Mouse (Mus musculus) erythroid progenitor cell, adult 5-6 weeks (primary cell): ENCODE measurements around the gene Pde8b. TPM values are rescaled to one million over a fixed set of nuclear protein-coding genes. Genes with fewer than 3 reads are reported as not detected.

Source experiments
- ATAC-seq: replicated peaks from 2 replicates; pipeline ENCODE4 v1.8.0; 2016; ENCODE audit warnings: moderate number of reproducible peaks, mild to moderate bottlenecking, moderate TSS enrichment, inconsistent platforms; ENCODE audit not compliant: poor library complexity, low FRiP score, severe bottlenecking
- total RNA-seq, 2 experiments: library from RNA; stranded (forward) in 1 of 2; stranded (reverse) in 1 of 2; fragments of 150-400 nt in 1 of 2; fragments of 186-747, 209-891 nt in 1 of 2; gene quantifications; 2 replicates each; pipeline versions ENCODE4 v1.2.3 to v1.2.4; 2015 to 2017; ENCODE audit warnings: low replicate concordance in 2 of 2

Pde8b gene
- total RNA-seq, 2 experiments from 2014 or later: not detected

- no peak for ATAC-seq
Measured at GRCm38 (mm10) chr13:95172346-95172745, 77.8 kb downstream of the Pde8b start.

- no peak for ATAC-seq
Measured at GRCm38 (mm10) chr13:95160211-95160610, 89.9 kb downstream of the Pde8b start.

GRCm38 (mm10) chr13:95158986-95159385, 91.2 kb downstream of the Pde8b start:
- ATAC-seq: no peak

GRCm38 (mm10) chr13:95144746-95145145, 105.4 kb downstream of the Pde8b start:
- ATAC-seq: no peak

GRCm38 (mm10) chr13:95140460-95141079, 109.6 kb downstream of the Pde8b start:
- no peak for ATAC-seq

- ATAC-seq: no peak
Measured at GRCm38 (mm10) chr13:95135326-95136150, 114.6 kb downstream of the Pde8b start.

GRCm38 (mm10) chr13:95131848-95132247, 118.3 kb downstream of the Pde8b start:
- no peak for ATAC-seq

GRCm38 (mm10) chr13:95131041-95131440, 119.1 kb downstream of the Pde8b start:
- ATAC-seq: no peak

- ATAC-seq: no peak
Measured at GRCm38 (mm10) chr13:95127288-95127687, 122.8 kb downstream of the Pde8b start.

GRCm38 (mm10) chr13:95126801-95127200, 123.3 kb downstream of the Pde8b start:
- ATAC-seq: no peak

GRCm38 (mm10) chr13:95125546-95126215, 124.5 kb downstream of the Pde8b start:
- ATAC-seq: no peak

GRCm38 (mm10) chr13:95120570-95120969, 129.6 kb downstream of the Pde8b start:
- ATAC-seq: no peak

GRCm38 (mm10) chr13:95113763-95114162, 136.4 kb downstream of the Pde8b start:
- no peak for ATAC-seq

GRCm38 (mm10) chr13:95109555-95109954, 140.6 kb downstream of the Pde8b start:
- no peak for ATAC-seq

GRCm38 (mm10) chr13:95108035-95108434, 142.1 kb downstream of the Pde8b start:
- no peak for ATAC-seq

GRCm38 (mm10) chr13:95104865-95105264, 145.3 kb downstream of the Pde8b start:
- no peak for ATAC-seq

- ATAC-seq: no peak
Measured at GRCm38 (mm10) chr13:95102985-95103590, 147.0 kb downstream of the Pde8b start.

GRCm38 (mm10) chr13:95101315-95101714, 148.8 kb downstream of the Pde8b start:
- ATAC-seq: no peak

GRCm38 (mm10) chr13:95098931-95099720, 151.0 kb downstream of the Pde8b start:
- no peak for ATAC-seq

- no peak for ATAC-seq
Measured at GRCm38 (mm10) chr13:95096646-95097045, 153.5 kb downstream of the Pde8b start.
